Mouse (Mus musculus): ENCODE results near the gene Zfp574. TPM values are rescaled to one million over a fixed set of nuclear protein-coding genes. Genes with fewer than 3 reads are reported as not detected.

Gene Zfp574
- polyA plus RNA-seq, 1 experiment from 2014 or later: 30.0 TPM

- peaks cover 17% of the 10 kb centered on the region for H3K36me3 ChIP-seq (ENCODE audit: control insufficient read depth, insufficient read depth, low read length)
- H3K4me3 ChIP-seq (ENCODE audit: low read length): no peak overlapping the region
- 73% methylated on average over 4 of the region's 4 CpGs for WGBS
- ATAC-seq: 0 out of 2 replicates have a peak, but pooled peaks have one; percentile 57
- no peak overlapping the region for H3K9ac ChIP-seq (ENCODE audit: low read depth, low read length)
- no peak overlapping the region for H3K4me2 ChIP-seq (ENCODE audit: low read length)
- no peaks in the 10 kb centered on the region for H3K9me3 ChIP-seq (ENCODE audit: control insufficient read depth, low read length)
- H3K27me3 ChIP-seq (replicated peaks; ENCODE audit: control insufficient read depth, insufficient read depth, low read length): no peaks in the 10 kb centered on the region
- H3K27ac ChIP-seq (ENCODE audit: low read depth, low read length): no peak overlapping the region
- no peaks in the 10 kb centered on the region for H3K4me1 ChIP-seq (ENCODE audit: control insufficient read depth, insufficient read depth, low read depth, low read length)
Measured at GRCm38 (mm10) chr7:25099581-25099980, 27.2 kb downstream of the Zfp574 start.

- peak overlapping the region; percentile 25; the same call in 1 of the 2 replicates for H3K27ac ChIP-seq (ENCODE audit: low read depth, low read length)
- no peak overlapping the region for H3K4me2 ChIP-seq (ENCODE audit: low read length)
- no peaks in the 10 kb centered on the region for H3K4me1 ChIP-seq (ENCODE audit: control insufficient read depth, insufficient read depth, low read depth, low read length)
- H3K27me3 ChIP-seq (replicated peaks; ENCODE audit: control insufficient read depth, insufficient read depth, low read length): no peaks in the 10 kb centered on the region
- 0 out of 2 replicates have a peak, but pooled peaks cover 2% of the 10 kb centered on the region for H3K36me3 ChIP-seq (ENCODE audit: control insufficient read depth, insufficient read depth, low read length)
- H3K9ac ChIP-seq (ENCODE audit: low read depth, low read length): no peak overlapping the region
- peak; percentile 73 for ATAC-seq
- H3K4me3 ChIP-seq (ENCODE audit: low read length): no peak overlapping the region
- 15% methylated on average over 17 of the region's 17 CpGs for WGBS
- no peaks in the 10 kb centered on the region for H3K9me3 ChIP-seq (ENCODE audit: control insufficient read depth, low read length)
Measured at GRCm38 (mm10) chr7:25105411-25106160, 33.2 kb downstream of the Zfp574 start.

DNA sequence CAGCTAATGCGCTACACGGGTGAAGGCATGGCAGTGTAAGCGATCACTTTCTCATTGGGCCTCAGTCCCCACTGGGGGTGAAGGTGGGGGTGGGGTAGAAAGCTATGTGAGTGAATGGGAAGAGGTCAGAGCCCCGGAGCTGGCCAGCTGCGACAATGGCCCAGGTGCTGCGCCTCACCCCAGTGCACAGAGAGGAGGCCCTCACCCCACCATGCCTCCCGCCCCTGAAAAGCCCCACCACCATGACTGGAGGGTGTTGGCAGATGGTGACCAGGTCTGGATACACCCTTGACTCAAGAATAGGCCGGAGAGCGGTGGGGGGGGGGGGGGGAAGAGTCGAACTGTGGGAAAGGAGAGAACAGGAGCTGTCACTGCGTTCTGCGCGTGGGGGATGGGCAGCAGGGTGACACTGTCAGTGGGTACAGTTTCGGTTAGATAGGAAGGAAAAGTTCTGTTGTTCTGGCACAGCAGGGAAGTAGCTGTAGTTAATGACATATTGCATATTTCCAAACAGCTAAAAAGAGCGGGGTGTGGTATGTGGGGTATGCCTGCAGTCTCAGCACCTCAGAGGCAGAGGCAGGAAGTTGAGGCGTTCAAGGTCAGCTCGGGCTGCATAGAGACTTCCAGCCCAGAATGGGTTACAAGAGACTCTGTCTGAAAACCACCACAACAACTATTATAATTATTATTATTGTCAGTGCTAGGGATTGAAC lies 34.6 kb downstream of the Zfp574 start:
- no peaks in the 10 kb centered on the region for H3K9me3 ChIP-seq (ENCODE audit: control insufficient read depth, low read length)
- 47% methylated on average over 16 of the region's 17 CpGs for WGBS
- H3K4me1 ChIP-seq (ENCODE audit: control insufficient read depth, insufficient read depth, low read depth, low read length): no peaks in the 10 kb centered on the region
- H3K9ac ChIP-seq (ENCODE audit: low read depth, low read length): no peak overlapping the region
- H3K27me3 ChIP-seq (replicated peaks; ENCODE audit: control insufficient read depth, insufficient read depth, low read length): no peaks in the 10 kb centered on the region
- H3K36me3 ChIP-seq (ENCODE audit: control insufficient read depth, insufficient read depth, low read length): 0 out of 2 replicates have a peak, but pooled peaks cover 2% of the 10 kb centered on the region
- no peak overlapping the region for H3K4me2 ChIP-seq (ENCODE audit: low read length)
- H3K4me3 ChIP-seq (ENCODE audit: low read length): no peak overlapping the region
- no peak; the same call in 1 of the 2 replicates for ATAC-seq
- H3K27ac ChIP-seq (ENCODE audit: low read depth, low read length): no peak overlapping the region

DNA sequence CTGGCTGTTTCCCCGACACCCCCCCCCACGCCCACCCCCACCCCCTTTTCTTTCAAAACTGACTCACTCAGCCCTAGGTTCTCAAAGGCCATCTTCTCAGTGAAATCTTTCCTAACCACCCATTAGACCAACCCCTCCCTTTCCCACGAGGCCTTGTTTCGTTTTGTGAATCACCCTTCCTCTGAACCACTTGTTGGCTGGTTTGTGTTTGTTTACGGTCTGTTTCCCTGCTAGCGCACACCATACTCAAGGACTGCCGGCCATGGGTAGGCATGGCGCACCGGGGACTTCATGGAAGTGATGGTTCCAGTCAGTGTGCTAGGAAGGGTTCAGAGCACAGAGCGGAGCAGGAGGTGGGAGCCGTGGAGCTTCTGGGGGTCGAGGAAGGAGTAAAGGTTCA lies 37.0 kb downstream of the Zfp574 start:
- Histone ChIP-seq H3K27ac (ENCODE audit: low read depth, low read length) (no peak overlapping the region), H3K36me3 (ENCODE audit: control insufficient read depth, insufficient read depth, low read length) (0 out of 2 replicates have a peak, but pooled peaks cover 2% of the 10 kb centered on the region), H3K4me3 (ENCODE audit: low read length) (no peak overlapping the region), H3K4me2 (ENCODE audit: low read length) (no peak overlapping the region), H3K9me3 (ENCODE audit: control insufficient read depth, low read length) (no peaks in the 10 kb centered on the region), H3K4me1 (ENCODE audit: control insufficient read depth, insufficient read depth, low read depth, low read length) (no peaks in the 10 kb centered on the region), H3K9ac (ENCODE audit: low read depth, low read length) (no peak overlapping the region), H3K27me3 (replicated peaks; ENCODE audit: control insufficient read depth, insufficient read depth, low read length) (no peaks in the 10 kb centered on the region)
- 84% methylated on average over 12 of the region's 12 CpGs for WGBS
- ATAC-seq: no peak

GRCm38 (mm10) chr7:25110336-25110735 lies 38.0 kb downstream of the Zfp574 start:
- Histone ChIP-seq H3K4me1 (ENCODE audit: control insufficient read depth, insufficient read depth, low read depth, low read length) (no peaks in the 10 kb centered on the region), H3K27me3 (replicated peaks; ENCODE audit: control insufficient read depth, insufficient read depth, low read length) (no peaks in the 10 kb centered on the region), H3K27ac (ENCODE audit: low read depth, low read length) (no peak overlapping the region), H3K4me2 (ENCODE audit: low read length) (no peak overlapping the region), H3K4me3 (ENCODE audit: low read length) (no peak overlapping the region), H3K36me3 (ENCODE audit: control insufficient read depth, insufficient read depth, low read length) (0 out of 2 replicates have a peak, but pooled peaks cover 2% of the 10 kb centered on the region), H3K9me3 (ENCODE audit: control insufficient read depth, low read length) (no peaks in the 10 kb centered on the region), H3K9ac (ENCODE audit: low read depth, low read length) (no peak overlapping the region)
- no peak for ATAC-seq
- 90% methylated on average over 9 of the region's 9 CpGs for WGBS

DNA sequence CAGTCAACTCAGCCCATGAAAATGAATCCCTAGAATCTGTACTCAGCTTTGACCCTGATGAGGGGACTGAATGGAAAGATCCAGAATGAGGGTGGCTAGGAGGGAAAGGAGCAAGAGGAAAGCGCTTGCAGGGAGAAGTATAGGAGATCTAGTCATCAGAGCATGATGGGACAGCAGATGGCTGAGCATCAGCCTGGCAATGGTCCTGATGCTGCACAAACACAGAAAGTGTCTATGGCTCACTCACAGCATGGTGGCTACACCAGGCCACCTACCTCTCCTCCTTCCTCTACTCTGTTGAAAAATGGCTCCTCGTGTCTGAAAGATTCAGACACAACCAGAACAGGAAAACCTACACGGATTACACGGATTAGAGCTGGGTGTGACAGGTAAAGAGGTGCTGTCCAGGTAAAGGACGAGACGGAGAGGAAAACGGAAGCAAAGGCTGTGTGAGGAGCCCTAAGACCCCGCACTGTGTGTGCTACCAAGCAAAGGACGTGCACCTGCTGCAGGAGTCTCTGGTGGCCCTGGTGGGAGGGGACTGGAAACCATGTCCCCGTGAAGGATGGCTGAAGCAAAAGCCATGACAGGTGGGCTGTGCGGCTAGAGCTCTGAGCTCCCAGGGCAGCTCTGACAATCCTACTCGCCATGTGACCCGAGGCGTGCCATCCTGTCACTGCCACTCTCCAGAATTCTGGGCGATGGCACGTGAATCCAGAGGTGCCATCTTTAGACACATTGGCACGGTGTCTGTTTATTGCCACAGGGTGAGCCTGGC lies 40.0 kb downstream of the Zfp574 start:
- peak; percentile 34; the same call in 1 of the 2 replicates for ATAC-seq
- Histone ChIP-seq H3K9ac (ENCODE audit: low read depth, low read length) (no peak overlapping the region), H3K36me3 (ENCODE audit: control insufficient read depth, insufficient read depth, low read length) (0 out of 2 replicates have a peak, but pooled peaks cover 2% of the 10 kb centered on the region), H3K27me3 (replicated peaks; ENCODE audit: control insufficient read depth, insufficient read depth, low read length) (no peaks in the 10 kb centered on the region), H3K27ac (ENCODE audit: low read depth, low read length) (no peak overlapping the region), H3K4me3 (ENCODE audit: low read length) (no peak overlapping the region), H3K4me1 (ENCODE audit: control insufficient read depth, insufficient read depth, low read depth, low read length) (no peaks in the 10 kb centered on the region), H3K9me3 (ENCODE audit: control insufficient read depth, low read length) (no peaks in the 10 kb centered on the region), H3K4me2 (ENCODE audit: low read length) (no peak overlapping the region)
- 81% methylated on average over 17 of the region's 17 CpGs for WGBS

DNA sequence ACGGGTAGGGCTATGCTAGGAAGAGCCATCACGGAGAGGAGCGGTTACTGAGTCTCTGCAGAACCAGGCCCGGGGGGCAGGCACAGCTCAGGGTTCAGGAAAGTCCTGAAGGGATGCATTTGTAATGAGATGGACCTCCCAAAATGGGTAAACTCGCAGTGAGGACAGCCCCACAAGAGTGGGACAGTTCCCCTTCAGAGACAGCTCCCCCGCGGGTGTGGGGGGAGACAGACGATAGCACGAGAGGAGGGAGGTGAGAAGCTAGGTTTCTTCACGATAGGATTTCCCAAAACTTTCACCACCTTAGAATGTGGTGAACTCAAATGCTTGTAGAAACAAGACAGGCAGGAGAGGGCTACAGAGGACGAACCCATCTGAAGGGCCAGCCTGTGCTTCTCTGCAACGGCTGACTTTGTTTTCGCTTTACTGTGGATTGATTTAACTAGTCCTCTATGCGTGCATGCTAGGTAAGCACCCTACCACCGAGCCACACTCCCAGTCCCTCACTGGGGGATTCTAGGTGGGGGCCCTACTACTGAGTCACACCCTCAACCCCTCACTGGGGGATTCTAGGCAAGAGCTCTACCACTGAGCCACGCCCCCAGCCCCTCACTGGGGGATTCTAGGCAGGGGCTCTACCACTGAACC lies 40.7 kb downstream of the Zfp574 start:
- H3K4me3 ChIP-seq (ENCODE audit: low read length): no peak overlapping the region
- 0 out of 2 replicates have a peak, but pooled peaks cover 2% of the 10 kb centered on the region for H3K36me3 ChIP-seq (ENCODE audit: control insufficient read depth, insufficient read depth, low read length)
- H3K9me3 ChIP-seq (ENCODE audit: control insufficient read depth, low read length): no peaks in the 10 kb centered on the region
- no peak overlapping the region for H3K9ac ChIP-seq (ENCODE audit: low read depth, low read length)
- no peaks in the 10 kb centered on the region for H3K27me3 ChIP-seq (replicated peaks; ENCODE audit: control insufficient read depth, insufficient read depth, low read length)
- WGBS: 79% methylated on average over 16 of the region's 16 CpGs
- no peak overlapping the region for H3K27ac ChIP-seq (ENCODE audit: low read depth, low read length)
- H3K4me2 ChIP-seq (ENCODE audit: low read length): no peak overlapping the region
- no peak for ATAC-seq
- no peaks in the 10 kb centered on the region for H3K4me1 ChIP-seq (ENCODE audit: control insufficient read depth, insufficient read depth, low read depth, low read length)

GRCm38 (mm10) chr7:25120061-25120834 lies 47.9 kb downstream of the Zfp574 start:
- Histone ChIP-seq H3K27ac (ENCODE audit: low read depth, low read length) (no peak overlapping the region), H3K4me2 (ENCODE audit: low read length) (no peak overlapping the region), H3K27me3 (replicated peaks; ENCODE audit: control insufficient read depth, insufficient read depth, low read length) (no peaks in the 10 kb centered on the region), H3K36me3 (ENCODE audit: control insufficient read depth, insufficient read depth, low read length) (no peaks in the 10 kb centered on the region), H3K9me3 (ENCODE audit: control insufficient read depth, low read length) (no peaks in the 10 kb centered on the region), H3K9ac (ENCODE audit: low read depth, low read length) (no peak overlapping the region), H3K4me3 (ENCODE audit: low read length) (no peak overlapping the region), H3K4me1 (ENCODE audit: control insufficient read depth, insufficient read depth, low read depth, low read length) (no peaks in the 10 kb centered on the region)
- 80% methylated on average over 15 of the region's 25 CpGs for WGBS
- peak; percentile 28; the same call in 1 of the 2 replicates for ATAC-seq
